Mouse (Mus musculus) adrenal gland, adult 18-20 months (tissue): Measurements from ENCODE around the gene Nsun2. TPM values are rescaled to one million over a fixed set of nuclear protein-coding genes. Genes with fewer than 3 reads are reported as not detected.
"Not testable (repeated sequence)": the region's sequence is repeated elsewhere in the genome, so short reads cannot be mapped to it uniquely, and the experiment has no call there.

Experiments
- DNase-seq, 2 experiments: peaks; one replicate each; pipeline ENCODE4 v3.0.0; 2021 to 2022; ENCODE audit warnings: low spot score in 2 of 2
- total RNA-seq, 2 experiments: library from RNA; stranded (reverse); gene quantifications; 1 replicate in 1 of 2; 2 replicates in 1 of 2; pipeline ENCODE4 v1.2.3; 2021

The Nsun2 gene
- total RNA-seq, 2 experiments from 2014 or later: 77.3 to 85.7 TPM

GRCm38 (mm10) chr13:69631659-69632058 lies 98.1 kb downstream of the Nsun2 start:
- no peak for DNase-seq

- DNase-seq: no peak
These were observed 100.0 kb downstream of the Nsun2 start for GRCm38 (mm10) chr13:69633551-69633950.

DNA sequence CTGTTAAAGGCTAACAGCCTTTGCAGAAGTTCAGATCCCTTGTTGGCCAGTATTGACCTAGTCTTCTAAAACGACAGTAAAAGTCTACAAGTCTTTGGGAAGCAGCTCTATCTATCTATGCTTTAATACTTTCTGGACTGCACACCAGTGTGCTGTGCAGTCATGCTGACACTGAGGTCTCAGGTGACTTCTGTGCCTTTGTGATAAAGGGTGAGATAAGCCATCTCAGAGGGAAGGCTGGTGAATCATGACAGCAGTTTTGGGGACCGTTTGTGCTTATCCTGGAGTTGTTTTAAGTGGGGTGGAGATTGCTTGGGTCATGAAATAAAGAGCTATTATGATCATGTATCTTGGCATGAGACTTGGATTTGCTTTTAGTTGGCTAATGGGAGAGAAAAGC lies 100.4 kb downstream of the Nsun2 start:
- DNase-seq: no peak

- not testable (repeated sequence) for DNase-seq
These were observed 102.3 kb downstream of the Nsun2 start for GRCm38 (mm10) chr13:69635836-69636235.

GRCm38 (mm10) chr13:69636375-69636774 lies 102.8 kb downstream of the Nsun2 start:
- no peak for DNase-seq

GRCm38 (mm10) chr13:69636816-69637215 lies 103.3 kb downstream of the Nsun2 start:
- DNase-seq: no peak

DNA sequence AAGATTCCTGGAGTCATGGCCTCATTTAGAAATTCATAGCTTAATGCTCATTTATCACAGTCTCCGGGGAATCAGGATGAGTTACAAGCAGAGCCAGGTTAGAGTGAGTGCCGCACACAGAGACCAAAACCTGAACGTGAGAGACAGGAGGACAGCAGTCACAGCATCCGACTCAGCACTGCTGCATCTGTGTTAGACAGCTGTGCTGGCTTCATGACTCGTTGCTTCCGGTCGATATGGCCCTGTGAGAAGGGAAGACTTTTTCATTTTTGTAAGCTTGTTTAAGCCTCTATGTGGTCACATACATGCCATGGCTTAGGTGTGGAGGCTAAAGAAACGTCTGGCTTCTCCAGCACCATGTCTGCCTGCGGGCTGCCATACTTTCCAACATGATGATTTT lies 104.1 kb downstream of the Nsun2 start:
- DNase-seq: no peak

DNA sequence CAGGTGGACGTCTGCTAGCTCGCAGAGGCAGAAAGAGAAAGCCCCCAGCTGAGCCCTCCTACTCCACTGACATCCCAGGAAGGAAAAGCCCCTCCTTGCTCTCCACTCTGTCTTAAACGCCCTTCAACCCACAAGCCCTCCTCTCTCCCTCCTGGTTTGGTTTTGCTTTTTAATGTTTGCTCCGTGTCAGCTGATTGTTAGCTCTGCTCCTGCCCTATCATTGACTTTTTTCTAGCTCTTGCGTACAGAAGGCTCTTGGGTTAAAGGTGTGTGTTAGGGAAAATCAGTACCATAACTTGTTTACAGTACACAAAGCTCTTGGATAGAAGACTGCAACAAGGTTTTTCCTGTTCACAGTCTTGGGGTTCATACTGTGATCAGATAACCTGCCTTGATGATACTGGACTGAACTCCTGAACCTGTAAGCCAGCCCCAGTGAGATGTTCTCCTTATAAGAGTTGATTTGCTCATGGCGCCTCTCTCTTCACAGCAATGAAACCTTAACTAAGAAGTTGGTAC lies 104.6 kb downstream of the Nsun2 start:
- no peak for DNase-seq

GRCm38 (mm10) chr13:69639251-69639650 lies 105.7 kb downstream of the Nsun2 start:
- DNase-seq: no peak

DNA sequence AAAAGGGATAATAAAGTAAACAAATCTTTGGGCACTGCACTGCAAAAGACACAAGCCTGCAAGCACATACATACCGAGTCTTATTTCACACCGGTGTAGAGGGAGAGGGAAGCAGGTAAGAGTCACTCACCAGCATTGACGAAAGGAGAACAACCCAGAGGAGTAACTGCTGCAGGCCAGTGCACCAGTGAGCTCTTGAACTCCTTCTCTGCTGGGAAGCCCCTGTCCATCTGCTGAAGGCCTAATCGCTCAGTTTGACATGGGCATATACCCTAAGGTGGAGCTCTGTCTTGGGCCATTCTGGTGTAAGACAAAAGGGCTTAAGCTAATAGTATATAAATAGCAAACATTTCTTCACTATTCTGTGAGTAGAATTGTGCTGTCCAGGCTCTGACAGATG lies 106.6 kb downstream of the Nsun2 start:
- DNase-seq: no peak

DNA sequence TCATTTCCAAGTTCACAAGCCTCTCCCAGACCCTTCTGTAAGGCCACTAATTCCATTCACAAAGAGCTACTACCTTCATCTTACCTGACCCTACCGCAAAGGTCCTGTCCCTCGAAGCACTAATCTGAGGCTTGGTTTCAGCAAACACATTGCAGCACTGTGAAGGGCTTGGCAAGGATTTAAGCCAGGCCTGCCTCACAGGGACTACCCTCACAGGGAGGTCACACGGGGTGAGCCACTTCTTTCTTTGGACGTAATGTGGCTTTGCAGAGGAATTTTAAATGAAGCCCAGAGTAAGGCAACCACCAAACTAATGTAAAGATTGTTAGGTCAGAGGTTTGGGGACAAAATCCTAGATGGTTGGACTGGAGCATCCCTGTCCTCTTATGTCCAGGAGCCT lies 107.0 kb downstream of the Nsun2 start:
- DNase-seq: no peak

- no peak for DNase-seq
These were observed 107.5 kb downstream of the Nsun2 start for GRCm38 (mm10) chr13:69641017-69641416.

DNA sequence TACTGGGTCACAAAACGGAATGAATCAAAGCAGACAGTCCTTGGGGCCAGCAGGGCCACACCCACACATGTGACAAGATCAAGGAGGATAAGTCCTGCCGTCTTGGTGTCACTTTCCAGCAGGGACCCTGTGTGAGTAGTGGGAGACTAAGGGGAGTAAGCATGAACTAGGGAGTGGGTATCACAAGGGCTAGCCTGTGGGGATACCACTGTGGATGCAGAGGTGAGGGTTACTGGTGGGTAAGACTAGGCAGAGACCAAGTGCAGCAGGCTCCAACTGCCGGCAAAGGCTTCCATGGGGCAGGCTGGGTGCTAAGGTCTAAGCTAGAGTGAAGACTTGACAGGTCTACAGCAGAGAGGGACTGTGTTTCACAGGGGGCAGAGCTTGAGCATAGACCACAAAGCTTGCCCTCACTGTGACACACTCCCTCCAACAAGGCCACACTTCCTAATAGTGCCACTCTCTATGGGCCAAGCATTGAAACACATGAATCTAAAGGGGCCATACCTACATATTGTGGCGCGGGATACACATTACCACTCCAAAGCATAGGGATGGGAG lies 109.2 kb downstream of the Nsun2 start:
- no peak for DNase-seq

GRCm38 (mm10) chr13:69643937-69644336 lies 110.4 kb downstream of the Nsun2 start:
- no peak for DNase-seq

- DNase-seq: no peak
These were observed 111.1 kb downstream of the Nsun2 start for GRCm38 (mm10) chr13:69644427-69645166.

DNA sequence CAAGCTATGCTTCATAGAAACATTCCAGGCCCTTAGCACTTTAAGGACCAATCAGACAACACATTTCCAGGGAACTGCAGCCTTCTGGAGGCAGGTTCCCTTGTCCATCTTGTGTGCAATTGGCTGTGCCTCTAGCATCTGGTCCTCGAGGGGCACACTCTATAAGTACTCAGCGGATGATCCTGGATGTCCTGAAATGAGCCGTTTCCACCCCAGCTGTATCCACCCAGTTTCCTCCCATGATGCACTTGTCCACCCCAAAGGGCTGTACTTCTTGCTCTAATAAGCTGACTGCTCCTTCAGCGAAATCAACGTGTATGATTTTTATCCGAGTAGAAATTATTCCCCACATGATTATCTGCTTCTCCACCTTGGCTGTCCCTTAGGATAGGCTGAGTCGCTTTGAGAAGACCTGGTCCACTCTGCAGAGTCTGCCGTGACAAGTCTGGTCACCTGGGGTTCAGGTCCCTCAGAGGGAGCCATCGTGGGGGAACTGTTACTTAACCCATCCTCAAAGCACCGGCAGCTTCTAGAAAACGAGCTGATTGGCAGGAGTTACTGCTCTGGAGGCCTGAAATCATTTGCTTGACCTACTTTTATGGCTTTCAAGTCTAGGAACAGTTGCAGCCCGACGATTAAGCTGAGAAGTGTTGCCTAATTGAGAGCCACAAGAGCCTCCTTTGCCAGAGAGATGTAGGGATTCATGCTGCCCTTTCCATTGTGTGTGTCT lies 112.3 kb downstream of the Nsun2 start:
- DNase-seq: no peak

GRCm38 (mm10) chr13:69646481-69646880 lies 112.9 kb downstream of the Nsun2 start:
- no peak for DNase-seq

DNA sequence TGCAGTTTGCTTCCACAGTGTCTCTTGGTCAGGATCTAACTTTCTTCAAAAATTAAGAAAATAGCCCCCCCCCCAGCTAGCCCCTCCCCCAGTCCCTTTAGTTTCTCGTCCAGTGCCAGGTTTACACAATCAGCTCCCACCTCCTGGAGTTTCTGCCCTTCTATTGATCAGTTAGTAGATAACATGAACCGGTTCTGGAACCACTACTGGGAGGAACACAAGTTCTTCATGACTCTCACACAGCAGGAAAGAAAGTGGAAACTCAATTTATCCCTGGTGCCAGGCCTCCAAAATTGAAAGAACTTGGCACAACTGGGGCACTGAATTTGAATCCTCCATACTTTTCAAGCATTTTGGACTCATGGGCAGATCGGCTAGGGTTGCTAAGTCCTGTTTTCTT lies 121.0 kb downstream of the Nsun2 start:
- no peak for DNase-seq

DNA sequence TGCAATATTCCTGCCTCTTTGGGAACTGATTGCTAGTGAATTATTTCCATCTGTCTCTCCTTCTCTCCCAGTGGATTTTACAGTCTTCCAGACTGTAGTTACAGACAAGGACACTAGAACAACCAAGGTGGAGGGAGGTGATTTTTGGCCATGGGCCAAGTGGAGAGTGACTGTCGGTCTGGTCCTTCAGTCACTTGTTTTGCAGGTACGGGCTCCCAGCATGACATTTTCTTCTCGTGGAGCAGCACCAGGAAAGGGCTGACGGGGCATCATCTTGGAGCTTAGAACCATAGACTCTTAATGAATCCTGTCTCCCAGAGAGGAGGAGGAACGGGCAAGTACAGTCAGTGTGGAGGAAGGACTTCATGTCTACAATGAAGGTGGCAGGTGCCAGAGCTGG lies 138.6 kb downstream of the Nsun2 start:
- no peak for DNase-seq

GRCm38 (mm10) chr13:69672565-69672964 lies 139.0 kb downstream of the Nsun2 start:
- DNase-seq: no peak

DNA sequence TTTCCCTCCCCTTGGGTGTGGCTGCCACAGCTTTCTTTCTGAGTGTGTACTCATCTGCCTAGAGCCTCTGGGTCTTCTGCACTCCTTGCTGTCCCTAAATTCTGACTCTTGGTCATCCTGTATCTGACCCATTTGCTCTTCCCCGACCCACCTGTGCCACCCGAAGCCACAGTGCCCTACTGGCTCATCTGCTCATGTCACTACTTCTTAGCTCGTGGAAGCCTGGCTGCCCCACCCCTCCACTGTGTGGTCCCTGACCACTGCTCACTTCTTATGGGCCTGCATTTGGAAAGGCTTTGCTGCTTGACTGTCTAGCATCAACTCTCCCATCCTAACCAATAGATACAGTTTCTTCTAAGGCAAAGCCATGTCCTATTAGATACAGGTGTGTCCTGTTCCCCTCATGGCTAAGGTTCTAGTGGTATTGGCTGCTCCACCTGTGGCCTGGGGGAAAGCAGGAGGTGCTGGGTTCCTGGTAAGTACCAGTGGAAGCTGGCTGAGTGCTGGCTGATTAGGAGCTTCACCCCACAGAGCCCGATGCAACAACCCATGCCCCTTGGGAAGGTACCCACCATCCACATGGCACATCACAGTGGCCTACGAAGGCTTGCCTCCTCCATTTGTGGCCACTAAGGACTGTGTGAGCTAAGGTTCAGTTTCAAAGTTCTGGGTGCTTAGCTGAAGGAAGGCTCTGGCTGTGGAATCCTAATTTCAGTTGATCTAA lies 139.8 kb downstream of the Nsun2 start:
- no peak for DNase-seq
